Mouse (Mus musculus): ENCODE data around the gene Tubb4a.
"Not testable (repeated sequence)": the region's sequence is repeated elsewhere in the genome, so short reads cannot be mapped to it uniquely, and the experiment has no call there.

Gene Tubb4a

GRCm38 (mm10) chr17:57087049-57087832 lies at the start of gene Tubb4a:
Gene Tubb4a (minus strand): TSS chr17:57087782.
- in situ Hi-C loops (cut with MboI, MseI): loop anchor here (10.0 kb wide), 1 partner anchor 248 kb away; no protein-coding TSS in a partner anchor

GRCm38 (mm10) chr17:57135635-57136034 lies 48.1 kb upstream of the Tubb4a start:
- in situ Hi-C loops (cut with MboI, MseI): no loop called here

GRCm38 (mm10) chr17:57134693-57135092 lies 47.1 kb upstream of the Tubb4a start:
- in situ Hi-C loops (cut with MboI, MseI): no loop called here

- in situ Hi-C loops (cut with MboI, MseI): not testable (repeated sequence)
Observed at GRCm38 (mm10) chr17:57134021-57134420, 46.4 kb upstream of the Tubb4a start.

GRCm38 (mm10) chr17:57131793-57132192 lies 44.2 kb upstream of the Tubb4a start:
- in situ Hi-C loops (cut with MboI, MseI): no loop called here

GRCm38 (mm10) chr17:57125853-57126622 lies 38.5 kb upstream of the Tubb4a start:
- in situ Hi-C loops (cut with MboI, MseI): no loop called here

- in situ Hi-C loops (cut with MboI, MseI): no loop called here
Observed at GRCm38 (mm10) chr17:57124792-57125191, 37.2 kb upstream of the Tubb4a start.

- in situ Hi-C loops (cut with MboI, MseI): no loop called here
Observed at GRCm38 (mm10) chr17:57123192-57124118, 35.9 kb upstream of the Tubb4a start.

GRCm38 (mm10) chr17:57121856-57122255 lies 34.3 kb upstream of the Tubb4a start:
- in situ Hi-C loops (cut with MboI, MseI): no loop called here

GRCm38 (mm10) chr17:57118524-57119349 lies 31.2 kb upstream of the Tubb4a start:
- in situ Hi-C loops (cut with MboI, MseI): no loop called here

- in situ Hi-C loops (cut with MboI, MseI): no loop called here
Observed at GRCm38 (mm10) chr17:57116801-57117200, 29.2 kb upstream of the Tubb4a start.

GRCm38 (mm10) chr17:57112768-57113474 lies 25.3 kb upstream of the Tubb4a start:
- in situ Hi-C loops (cut with MboI, MseI): no loop called here

- in situ Hi-C loops (cut with MboI, MseI): no loop called here
Observed at GRCm38 (mm10) chr17:57110005-57110404, 22.4 kb upstream of the Tubb4a start.

- in situ Hi-C loops (cut with MboI, MseI): no loop called here
Observed at GRCm38 (mm10) chr17:57108666-57109171, 21.1 kb upstream of the Tubb4a start.

- in situ Hi-C loops (cut with MboI, MseI): no loop called here
Observed at GRCm38 (mm10) chr17:57108040-57108665, 20.6 kb upstream of the Tubb4a start.

GRCm38 (mm10) chr17:57107064-57107463 lies 19.5 kb upstream of the Tubb4a start:
- in situ Hi-C loops (cut with MboI, MseI): no loop called here

GRCm38 (mm10) chr17:57106035-57106368 lies 18.4 kb upstream of the Tubb4a start:
- in situ Hi-C loops (cut with MboI, MseI): no loop called here

- in situ Hi-C loops (cut with MboI, MseI): no loop called here
Observed at GRCm38 (mm10) chr17:57105181-57106034, 17.8 kb upstream of the Tubb4a start, which contains the start of gene Tnfsf9. Gene Tnfsf9 (plus strand): TSS chr17:57105325.

All from T-helper 1 cell (primary cell).